Mouse (Mus musculus): ENCODE measurements at regions not wholly inside any gene's neighbourhood (a gene's known extent, or its start where the extent isn't known, plus 50 kb on each side); places are given as distances from the start of the nearest gene placed in this dataset.

DNA sequence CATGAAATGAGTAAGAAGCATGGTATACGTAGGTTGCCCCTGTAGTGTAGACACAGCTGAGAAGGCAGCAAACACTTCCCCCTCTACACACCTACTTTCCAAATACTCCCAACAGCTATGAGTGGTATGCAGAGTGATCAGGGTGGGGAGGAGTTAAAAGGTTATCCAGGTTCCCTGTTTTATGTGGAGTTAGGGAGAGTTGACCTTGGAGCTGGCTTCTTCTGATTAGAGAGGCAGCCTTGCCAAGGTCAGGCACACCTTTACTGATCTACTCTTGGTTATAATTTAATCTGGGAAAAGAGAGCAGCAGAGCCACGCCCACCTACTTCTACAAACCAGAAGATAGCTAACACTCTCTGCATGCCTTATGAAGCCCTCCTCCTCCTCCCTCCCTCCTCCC, 106.7 kb upstream of the Magi1 start:
- 77% methylated on average over 2 of the region's 2 CpGs for WGBS
- Histone ChIP-seq H3K9me3 (no peaks in the 10 kb centered on the region), H3K4me3 (no peak overlapping the region), H3K27ac (no peak overlapping the region), H3K9ac (no peak overlapping the region), H3K36me3 (no peaks in the 10 kb centered on the region), H3K4me1 (replicated peaks) (no peaks in the 10 kb centered on the region), H3K4me2 (no peak overlapping the region), H3K27me3 (no peaks in the 10 kb centered on the region)
- no peak for ATAC-seq (ENCODE audit: low FRiP score)

DNA sequence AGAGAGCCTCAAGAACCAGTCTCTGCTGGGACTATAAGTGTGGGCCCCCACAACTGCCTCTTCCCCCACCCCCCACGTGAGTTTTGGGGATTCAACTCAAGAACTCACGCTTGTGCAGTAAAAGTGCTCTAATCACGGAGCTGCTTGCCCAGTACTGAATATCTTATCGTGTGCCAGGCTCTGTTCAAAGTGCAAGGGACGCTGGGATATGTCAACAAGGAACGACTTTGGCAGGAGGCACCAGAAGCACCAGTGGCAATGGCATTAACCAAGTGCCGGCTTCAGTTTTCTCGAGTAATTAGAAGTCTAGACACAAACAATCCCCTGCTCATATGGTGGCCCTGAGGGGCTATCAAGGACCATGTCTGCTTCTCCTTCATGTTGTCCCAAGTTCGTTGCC, 106.0 kb upstream of the Magi1 start:
- ATAC-seq (ENCODE audit: low FRiP score), result no peak
- H3K4me2 ChIP-seq, result no peak overlapping the region
- H3K27me3 ChIP-seq, result no peaks in the 10 kb centered on the region
- no peaks in the 10 kb centered on the region for H3K36me3 ChIP-seq
- H3K9ac ChIP-seq, result no peak overlapping the region
- no peaks in the 10 kb centered on the region for H3K4me1 ChIP-seq (replicated peaks)
- H3K4me3 ChIP-seq, result no peak overlapping the region
- no peak overlapping the region for H3K27ac ChIP-seq
- WGBS, result 84% methylated on average over 9 of the region's 9 CpGs
- H3K9me3 ChIP-seq, result no peaks in the 10 kb centered on the region

DNA sequence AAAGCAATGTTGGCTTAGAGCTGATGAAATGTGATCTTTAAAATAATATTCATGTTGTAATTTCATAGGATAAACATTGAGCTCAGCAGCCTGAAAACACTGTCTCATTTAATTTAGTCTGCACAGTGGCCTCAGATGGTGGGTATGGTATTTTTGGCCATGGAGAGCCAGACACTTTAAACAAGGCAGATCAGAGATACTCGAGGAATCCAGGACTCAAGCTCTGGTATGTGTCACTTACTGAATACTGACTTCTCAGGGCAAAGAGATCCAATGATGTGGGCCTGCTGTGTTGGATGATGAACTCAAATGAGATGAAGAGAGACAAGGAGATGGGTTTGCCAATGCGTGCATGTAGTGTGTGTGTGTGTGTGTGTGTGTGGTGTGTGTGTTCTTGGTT, 103.9 kb upstream of the Magi1 start:
- Histone ChIP-seq H3K27ac (no peak overlapping the region), H3K27me3 (no peaks in the 10 kb centered on the region), H3K36me3 (no peaks in the 10 kb centered on the region), H3K9ac (no peak overlapping the region), H3K4me2 (no peak overlapping the region), H3K4me1 (replicated peaks) (no peaks in the 10 kb centered on the region), H3K4me3 (no peak overlapping the region), H3K9me3 (no peaks in the 10 kb centered on the region)
- 82% methylated on average over 2 of the region's 2 CpGs for WGBS
- ATAC-seq (ENCODE audit: low FRiP score), result no peak

DNA sequence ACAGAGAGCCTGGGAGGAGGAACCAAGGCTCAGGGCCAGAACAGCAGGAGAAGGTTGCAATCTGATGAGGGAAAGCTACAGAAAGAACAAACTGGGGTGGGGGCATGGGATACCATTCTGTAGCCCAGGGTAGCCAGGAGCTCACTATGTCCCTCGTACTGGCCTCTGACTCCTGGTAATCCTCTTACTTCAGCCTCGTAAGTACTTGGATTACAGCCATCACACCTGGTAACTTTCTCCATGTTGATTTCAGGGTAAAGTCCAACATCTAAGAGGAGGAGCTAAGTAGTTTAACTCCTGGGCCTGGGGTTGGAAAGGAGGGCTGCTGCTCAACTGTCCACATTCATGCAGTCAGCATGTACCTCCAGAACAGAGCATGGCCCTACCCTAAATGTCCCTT, 101.8 kb upstream of the Magi1 start:
- Histone ChIP-seq H3K9ac (no peak overlapping the region), H3K27ac (no peak overlapping the region), H3K4me3 (no peak overlapping the region), H3K36me3 (no peaks in the 10 kb centered on the region), H3K9me3 (no peaks in the 10 kb centered on the region), H3K4me1 (replicated peaks) (no peaks in the 10 kb centered on the region), H3K27me3 (no peaks in the 10 kb centered on the region), H3K4me2 (no peak overlapping the region)
- 93% methylated on average over 2 of the region's 2 CpGs for WGBS
- ATAC-seq (ENCODE audit: low FRiP score), result no peak

DNA sequence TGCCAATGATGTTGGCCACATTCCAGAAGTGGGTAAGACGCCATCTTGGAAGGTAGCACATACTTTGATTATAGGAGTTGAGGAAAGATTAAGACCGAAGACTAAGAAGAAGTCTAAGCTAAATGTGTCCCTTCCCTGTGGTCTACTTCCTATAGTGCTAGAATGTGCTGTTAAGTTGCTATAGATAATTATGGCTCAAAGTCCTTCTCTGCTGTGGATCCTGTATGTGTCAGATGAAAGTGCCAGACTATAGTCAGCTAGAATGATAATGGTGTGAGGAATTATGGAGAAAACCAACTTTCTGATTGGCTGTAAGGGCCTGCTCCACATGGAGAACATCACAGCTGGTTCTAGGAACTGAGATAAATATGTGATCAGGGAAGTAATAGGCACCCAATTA, 86.3 kb upstream of the Magi1 start:
- WGBS, result 87% methylated on average over 2 of the region's 2 CpGs
- Histone ChIP-seq H3K9ac (no peak overlapping the region), H3K9me3 (no peaks in the 10 kb centered on the region), H3K27me3 (no peaks in the 10 kb centered on the region), H3K27ac (no peak overlapping the region), H3K4me2 (no peak overlapping the region), H3K36me3 (no peaks in the 10 kb centered on the region), H3K4me1 (replicated peaks) (no peaks in the 10 kb centered on the region), H3K4me3 (no peak overlapping the region)
- no peak for ATAC-seq (ENCODE audit: low FRiP score)

DNA sequence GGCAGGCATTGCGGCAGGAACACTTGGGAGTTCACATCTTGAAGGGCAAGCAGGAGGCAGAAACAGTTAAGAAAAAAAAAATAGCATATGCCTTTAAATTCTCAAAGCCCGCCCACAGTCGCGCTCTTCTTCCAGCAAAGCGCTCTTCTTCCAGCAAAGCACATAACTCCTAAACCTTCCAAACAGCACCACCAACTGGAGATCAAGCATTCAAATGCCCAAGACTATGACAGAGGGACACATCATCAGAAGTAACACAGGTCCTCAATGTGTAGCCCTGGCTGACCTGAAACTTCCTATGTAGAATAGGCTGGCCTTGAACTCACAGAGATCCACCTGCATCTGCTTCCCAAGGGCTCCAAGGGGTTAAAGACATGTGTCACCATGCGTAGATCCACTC, 80.2 kb upstream of the Magi1 start:
- H3K4me3 ChIP-seq, result no peak overlapping the region
- H3K9me3 ChIP-seq, result no peaks in the 10 kb centered on the region
- no peak for ATAC-seq (ENCODE audit: low FRiP score)
- H3K4me2 ChIP-seq, result no peak overlapping the region
- no peaks in the 10 kb centered on the region for H3K4me1 ChIP-seq (replicated peaks)
- 79% methylated on average over 6 of the region's 6 CpGs for WGBS
- no peaks in the 10 kb centered on the region for H3K36me3 ChIP-seq
- H3K27ac ChIP-seq, result no peak overlapping the region
- no peak overlapping the region for H3K9ac ChIP-seq
- H3K27me3 ChIP-seq, result no peaks in the 10 kb centered on the region

DNA sequence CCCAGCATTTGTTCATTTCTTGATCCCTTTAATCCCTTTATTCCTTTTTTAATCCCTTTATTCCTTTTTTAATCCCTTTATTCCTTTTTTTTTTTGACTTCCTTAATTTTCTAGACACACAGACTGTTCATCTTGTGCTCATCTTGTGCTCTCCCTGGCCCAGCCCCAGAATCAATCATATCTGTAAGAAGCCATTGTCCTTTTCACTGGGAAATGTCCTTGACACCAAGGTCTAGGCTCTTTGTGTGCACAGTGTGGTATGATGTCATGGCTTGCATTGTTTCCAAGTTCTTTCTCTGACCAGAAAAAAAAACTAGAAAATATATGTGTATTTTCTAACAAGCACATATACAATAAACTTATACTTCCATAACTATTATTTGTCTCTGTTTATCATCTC, 78.9 kb upstream of the Magi1 start:
- H3K4me2 ChIP-seq, result no peak overlapping the region
- no peaks in the 10 kb centered on the region for H3K36me3 ChIP-seq
- no peaks in the 10 kb centered on the region for H3K4me1 ChIP-seq (replicated peaks)
- H3K9ac ChIP-seq, result no peak overlapping the region
- H3K4me3 ChIP-seq, result no peak overlapping the region
- 0 out of 2 replicates have a peak, but pooled peaks cover 3% of the 10 kb centered on the region for H3K27me3 ChIP-seq
- no peaks in the 10 kb centered on the region for H3K9me3 ChIP-seq
- no peak overlapping the region for H3K27ac ChIP-seq
- no peak for ATAC-seq (ENCODE audit: low FRiP score)

DNA sequence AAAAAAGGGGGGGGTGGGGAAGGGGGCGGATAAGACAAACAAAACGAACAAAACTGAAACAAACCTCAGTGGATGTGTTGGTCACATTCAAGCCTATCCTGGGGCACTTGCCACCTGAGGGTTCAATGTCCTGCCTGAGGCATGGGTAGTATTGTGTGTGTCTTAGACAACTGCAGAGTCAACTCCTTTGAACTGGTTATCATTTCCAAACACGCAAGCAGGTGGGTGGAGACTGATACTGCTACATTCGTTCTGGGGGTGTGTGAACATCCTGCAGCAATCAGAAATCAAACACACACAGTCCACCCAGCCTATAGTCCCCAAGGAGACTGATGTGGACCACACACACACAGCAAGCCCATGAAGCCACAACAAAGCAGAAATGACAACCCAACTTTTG, 73.9 kb upstream of the Magi1 start:
- Histone ChIP-seq H3K4me2 (no peak overlapping the region), H3K36me3 (no peaks in the 10 kb centered on the region), H3K4me1 (replicated peaks) (no peaks in the 10 kb centered on the region), H3K9ac (no peak overlapping the region), H3K27me3 (0 out of 2 replicates have a peak, but pooled peaks cover 3% of the 10 kb centered on the region), H3K27ac (no peak overlapping the region), H3K4me3 (no peak overlapping the region), H3K9me3 (no peaks in the 10 kb centered on the region)
- no peak for ATAC-seq (ENCODE audit: low FRiP score)
- 79% methylated on average over 4 of the region's 4 CpGs for whole genome bisulfite sequencing

DNA sequence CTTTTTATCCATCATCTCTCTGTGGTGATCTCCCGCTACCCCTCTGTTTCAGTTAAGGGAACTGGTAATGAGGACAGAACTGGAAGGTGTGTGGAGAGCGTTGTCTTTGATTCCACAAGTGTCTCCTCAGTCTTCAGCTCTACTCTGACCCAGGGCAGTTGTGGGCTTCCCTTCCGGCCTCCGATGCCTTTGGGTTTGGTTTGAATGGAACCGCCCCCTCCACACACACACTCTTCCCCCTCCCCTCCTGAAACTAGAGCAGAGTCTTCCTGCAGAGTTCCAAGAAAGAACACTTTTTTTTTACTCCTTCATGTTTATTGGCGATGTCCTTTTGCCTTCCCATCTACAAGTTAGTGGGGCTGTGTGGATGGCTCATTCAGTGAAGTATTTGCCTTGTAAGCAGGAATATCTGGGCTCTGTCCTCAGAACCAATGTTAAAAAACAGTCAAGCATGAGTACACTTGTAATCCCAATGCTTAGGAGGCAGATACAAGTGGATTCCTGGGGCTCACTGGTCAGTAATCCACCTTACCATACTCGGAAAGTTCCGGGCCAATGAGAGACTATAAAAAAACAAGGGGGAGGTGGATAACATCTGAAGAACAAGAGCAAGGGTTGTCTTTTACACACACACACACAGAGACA, 70.9 kb upstream of the Magi1 start:
- no peak overlapping the region for H3K4me2 ChIP-seq

DNA sequence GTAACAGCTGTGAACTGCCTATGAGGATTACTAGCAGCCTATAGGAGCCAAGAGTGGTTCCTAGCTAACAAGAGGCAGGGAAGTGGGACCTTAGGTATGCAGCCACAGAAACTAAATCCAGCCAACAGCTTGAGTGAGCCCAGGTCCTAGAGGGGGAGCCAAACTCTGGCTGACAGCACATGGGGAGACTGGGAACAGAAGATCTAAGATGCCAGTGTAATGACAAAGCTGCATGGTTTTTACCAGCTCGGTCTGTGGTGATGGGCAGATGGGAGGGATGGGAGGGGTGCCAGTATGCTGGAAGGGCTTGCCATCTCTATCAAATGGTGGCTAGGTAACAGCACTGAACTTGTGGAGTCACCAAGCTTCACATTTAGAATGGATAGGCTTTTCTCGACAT, 60.6 kb upstream of the Magi1 start:
- ATAC-seq (ENCODE audit: low FRiP score), result no peak

More for the DNA sequence above, 70.9 kb upstream of the Magi1 start:
- H3K36me3 ChIP-seq, result no peaks in the 10 kb centered on the region
- no peak overlapping the region for H3K27ac ChIP-seq
- no peak overlapping the region for H3K9ac ChIP-seq
- no peak overlapping the region for H3K4me3 ChIP-seq
- no peaks in the 10 kb centered on the region for H3K9me3 ChIP-seq
- ATAC-seq (ENCODE audit: low FRiP score), result no peak
- no peaks in the 10 kb centered on the region for H3K4me1 ChIP-seq (replicated peaks)
- WGBS, result 61% methylated on average over 8 of the region's 8 CpGs
- 0 out of 2 replicates have a peak, but pooled peaks cover 3% of the 10 kb centered on the region for H3K27me3 ChIP-seq

DNA sequence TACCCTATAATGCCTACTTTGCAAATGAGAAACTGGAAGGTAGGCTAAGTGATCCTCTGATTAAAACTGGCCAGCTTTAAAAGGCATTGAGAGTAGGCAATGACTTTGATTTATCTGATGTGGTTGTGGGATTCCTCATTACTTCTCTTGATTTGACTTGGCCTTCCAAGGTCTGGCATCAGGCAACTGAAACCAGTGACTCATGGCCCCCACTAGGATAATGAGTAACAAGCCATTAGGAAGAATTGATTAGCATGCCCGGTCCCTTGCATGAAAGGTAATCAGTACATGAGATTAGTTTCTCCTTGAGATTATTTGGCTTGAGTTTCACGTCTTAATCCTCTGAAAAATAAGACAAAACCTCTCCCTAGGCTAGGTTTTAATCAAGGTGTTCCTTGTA, 56.8 kb upstream of the Magi1 start:
- 65% methylated on average over 2 of the region's 2 CpGs for WGBS
- Histone ChIP-seq H3K4me1 (replicated peaks) (no peaks in the 10 kb centered on the region), H3K27ac (no peak overlapping the region), H3K4me2 (no peak overlapping the region), H3K4me3 (no peak overlapping the region), H3K27me3 (no peaks in the 10 kb centered on the region), H3K9me3 (no peaks in the 10 kb centered on the region), H3K9ac (no peak overlapping the region), H3K36me3 (no peaks in the 10 kb centered on the region)
- ATAC-seq (ENCODE audit: low FRiP score), result no peak

More for the DNA sequence above, 60.6 kb upstream of the Magi1 start:
- Histone ChIP-seq H3K9me3 (peaks cover 10% of the 10 kb centered on the region; the same call in 1 of the 2 replicates), H3K27me3 (no peaks in the 10 kb centered on the region), H3K4me2 (no peak overlapping the region), H3K27ac (no peak overlapping the region), H3K9ac (no peak overlapping the region), H3K4me1 (replicated peaks) (no peaks in the 10 kb centered on the region), H3K4me3 (no peak overlapping the region), H3K36me3 (no peaks in the 10 kb centered on the region)
- 89% methylated on average over 2 of the region's 2 CpGs for WGBS

DNA sequence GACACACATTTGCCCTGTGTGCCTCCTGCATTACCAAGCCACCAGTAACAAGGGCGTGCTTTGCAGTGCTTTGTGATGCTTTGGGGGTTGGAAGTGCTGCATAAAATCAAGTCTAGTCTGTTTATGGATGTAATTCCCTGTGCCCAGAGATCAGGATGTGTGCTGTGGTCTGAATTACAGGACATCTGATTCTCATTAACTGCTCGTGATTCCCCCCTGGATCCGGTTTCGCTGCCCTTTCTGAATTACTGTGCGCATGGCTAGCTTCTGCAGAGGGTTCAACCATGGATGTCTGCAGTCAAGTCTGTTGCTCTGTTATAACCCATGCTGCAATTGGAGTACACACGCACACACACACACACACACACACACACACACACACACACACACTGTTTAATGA, 52.5 kb upstream of the Magi1 start:
- Histone ChIP-seq H3K4me3 (no peak overlapping the region), H3K9ac (no peak overlapping the region), H3K4me2 (no peak overlapping the region), H3K36me3 (no peaks in the 10 kb centered on the region), H3K27ac (no peak overlapping the region), H3K27me3 (no peaks in the 10 kb centered on the region), H3K9me3 (no peaks in the 10 kb centered on the region), H3K4me1 (replicated peaks) (no peaks in the 10 kb centered on the region)
- 63% methylated on average over 6 of the region's 6 CpGs for WGBS
- ATAC-seq (ENCODE audit: low FRiP score), result no peak
